Mouse (Mus musculus) midbrain, embryonic 15.5 days (tissue): Measurements from ENCODE around the gene Tshb. TPM values are rescaled to one million over a fixed set of nuclear protein-coding genes. Genes with fewer than 3 reads are reported as not detected.
A peak's percentile ranks its signal among the peaks of the same experiment; 100 is the strongest.

ENCODE experiments used
- ATAC-seq: fragments of 200-750 bp; cut with Nextera tagmentation; replicated peaks from 2 replicates; pipeline ENCODE4 v1.8.0; 2017; ENCODE audit warnings: moderate TSS enrichment
- H3K27ac ChIP-seq: fragments of 300-500 bp; sonication (generic); 2 replicates; pipeline ENCODE4 v1.5.1; 2015; ENCODE audit warnings: mild to moderate bottlenecking, inconsistent platforms
- H3K27me3 ChIP-seq: fragments of 300-500 bp; sonication (generic); replicated peaks from 2 replicates; pipeline ENCODE4 v1.6.1; 2015; ENCODE audit warnings: inconsistent platforms
- H3K36me3 ChIP-seq: fragments of 300-500 bp; sonication (generic); replicated peaks from 2 replicates; pipeline ENCODE4 v1.6.1; 2015; ENCODE audit warnings: inconsistent platforms
- H3K4me1 ChIP-seq: fragments of 300-500 bp; sonication (generic); 2 replicates; pipeline ENCODE4 v1.6.1; 2015; ENCODE audit warnings: inconsistent platforms
- H3K4me2 ChIP-seq: fragments of 300-500 bp; sonication (generic); 2 replicates; pipeline ENCODE4 v1.6.1; 2015; ENCODE audit warnings: inconsistent platforms, mild to moderate bottlenecking, moderate library complexity
- H3K4me3 ChIP-seq: fragments of 300-500 bp; sonication (generic); 2 replicates; pipeline ENCODE4 v1.5.1; 2015; ENCODE audit warnings: mild to moderate bottlenecking, inconsistent platforms
- H3K9ac ChIP-seq: fragments of 300-500 bp; sonication (generic); 2 replicates; pipeline ENCODE4 v1.6.1; 2015; ENCODE audit warnings: mild to moderate bottlenecking, inconsistent platforms
- H3K9me3 ChIP-seq: fragments of 300-500 bp; sonication (generic); 2 replicates; pipeline ENCODE4 v1.6.1; 2016; ENCODE audit warnings: inconsistent platforms
- WGBS: fragments of 180-500 bp; shearing (Covaris S2); methylation state at CpG from one replicate; pipeline ENCODE4 v1.1.7; 2015; ENCODE audit warnings: mixed read lengths; 5-methylcytosine and 5-hydroxymethylcytosine counted together
- polyA plus RNA-seq: library from polyadenylated mRNA; unstranded; fragments of >200 nt; fragmentation: Nextera tagmentation; extraction: Ambion mirVana; gene quantifications from 2 replicates; pipeline ENCODE4 v1.2.1, GENCODE M21; 2015

The Tshb gene
- polyA plus RNA-seq, 1 experiment from 2014 or later, result 0.81 TPM

- Histone ChIP-seq H3K9ac (no peak overlapping the region), H3K9me3 (no peaks in the 10 kb centered on the region), H3K36me3 (0 out of 2 replicates have a peak, but pooled peaks cover 3% of the 10 kb centered on the region), H3K4me2 (no peak overlapping the region), H3K27ac (no peak overlapping the region), H3K27me3 (no peaks in the 10 kb centered on the region), H3K4me3 (no peak overlapping the region), H3K4me1 (peaks cover 11% of the 10 kb centered on the region)
- WGBS, result 82% methylated on average over 5 of the region's 5 CpGs
- ATAC-seq, result no peak
These were observed 31.4 kb downstream of the Tshb start for GRCm38 (mm10) chr3:102751136-102751535.

GRCm38 (mm10) chr3:102748686-102749085, 33.8 kb downstream of the Tshb start:
- 0 out of 2 replicates have a peak, but pooled peaks cover 3% of the 10 kb centered on the region for H3K36me3 ChIP-seq
- no peaks in the 10 kb centered on the region for H3K27me3 ChIP-seq
- no peak overlapping the region for H3K4me2 ChIP-seq
- no peaks in the 10 kb centered on the region for H3K9me3 ChIP-seq
- H3K4me1 ChIP-seq, result peaks cover 14% of the 10 kb centered on the region
- ATAC-seq, result 0 out of 2 replicates have a peak, but pooled peaks have one; percentile 10
- no peak overlapping the region for H3K27ac ChIP-seq
- no peak overlapping the region for H3K9ac ChIP-seq
- 82% methylated on average over 5 of the region's 5 CpGs for WGBS
- no peak overlapping the region for H3K4me3 ChIP-seq

GRCm38 (mm10) chr3:102748038-102748437, 34.5 kb downstream of the Tshb start:
- Histone ChIP-seq H3K4me3 (no peak overlapping the region), H3K4me2 (no peak overlapping the region), H3K27ac (0 out of 2 replicates have a peak overlapping the region, but pooled peaks have one; percentile 30), H3K36me3 (0 out of 2 replicates have a peak, but pooled peaks cover 3% of the 10 kb centered on the region), H3K9me3 (no peaks in the 10 kb centered on the region), H3K9ac (no peak overlapping the region), H3K4me1 (peaks cover 20% of the 10 kb centered on the region), H3K27me3 (no peaks in the 10 kb centered on the region)
- ATAC-seq, result no peak
- 40% methylated on average over 3 of the region's 3 CpGs for WGBS

GRCm38 (mm10) chr3:102746174-102746573, 36.3 kb downstream of the Tshb start:
- Histone ChIP-seq H3K9me3 (no peaks in the 10 kb centered on the region), H3K4me3 (no peak overlapping the region), H3K4me2 (no peak overlapping the region), H3K27ac (no peak overlapping the region), H3K36me3 (0 out of 2 replicates have a peak, but pooled peaks cover 3% of the 10 kb centered on the region), H3K4me1 (peaks cover 25% of the 10 kb centered on the region), H3K9ac (no peak overlapping the region), H3K27me3 (no peaks in the 10 kb centered on the region)
- no peak for ATAC-seq
- 85% methylated on average over 4 of the region's 4 CpGs for WGBS

GRCm38 (mm10) chr3:102744657-102745056, 37.9 kb downstream of the Tshb start:
- Histone ChIP-seq H3K4me2 (no peak overlapping the region), H3K4me1 (peaks cover 25% of the 10 kb centered on the region), H3K9ac (no peak overlapping the region), H3K27ac (no peak overlapping the region), H3K4me3 (no peak overlapping the region), H3K27me3 (no peaks in the 10 kb centered on the region), H3K9me3 (no peaks in the 10 kb centered on the region), H3K36me3 (no peaks in the 10 kb centered on the region)
- ATAC-seq, result no peak
- WGBS, result 46% methylated on average over 5 of the region's 5 CpGs

- Histone ChIP-seq H3K9me3 (no peaks in the 10 kb centered on the region), H3K9ac (no peak overlapping the region), H3K4me3 (no peak overlapping the region), H3K4me2 (no peak overlapping the region), H3K27ac (no peak overlapping the region), H3K4me1 (peaks cover 25% of the 10 kb centered on the region), H3K36me3 (no peaks in the 10 kb centered on the region), H3K27me3 (no peaks in the 10 kb centered on the region)
- no peak for ATAC-seq
- WGBS, result 63% methylated on average over 9 of the region's 9 CpGs
These were observed 38.6 kb downstream of the Tshb start for GRCm38 (mm10) chr3:102743781-102744471.

- Histone ChIP-seq H3K36me3 (no peaks in the 10 kb centered on the region), H3K9ac (no peak overlapping the region), H3K27ac (no peak overlapping the region), H3K27me3 (no peaks in the 10 kb centered on the region), H3K4me3 (no peak overlapping the region), H3K4me2 (no peak overlapping the region), H3K4me1 (peaks cover 21% of the 10 kb centered on the region), H3K9me3 (no peaks in the 10 kb centered on the region)
- no peak for ATAC-seq
- 12% methylated on average over 4 of the region's 4 CpGs for WGBS
These were observed 39.3 kb downstream of the Tshb start for GRCm38 (mm10) chr3:102743202-102743601.

GRCm38 (mm10) chr3:102742725-102743124, 39.8 kb downstream of the Tshb start:
- Histone ChIP-seq H3K36me3 (no peaks in the 10 kb centered on the region), H3K27me3 (no peaks in the 10 kb centered on the region), H3K4me1 (peaks cover 18% of the 10 kb centered on the region), H3K27ac (peak overlapping the region; percentile 23; the same call in 1 of the 2 replicates), H3K9me3 (no peaks in the 10 kb centered on the region), H3K4me3 (no peak overlapping the region), H3K4me2 (no peak overlapping the region), H3K9ac (no peak overlapping the region)
- 26% methylated on average over 4 of the region's 4 CpGs for WGBS
- no peak for ATAC-seq

GRCm38 (mm10) chr3:102738926-102739325, 43.6 kb downstream of the Tshb start:
- Histone ChIP-seq H3K27me3 (no peaks in the 10 kb centered on the region), H3K9me3 (no peaks in the 10 kb centered on the region), H3K4me1 (peaks cover 18% of the 10 kb centered on the region), H3K36me3 (no peaks in the 10 kb centered on the region), H3K27ac (no peak overlapping the region), H3K4me3 (no peak overlapping the region), H3K4me2 (no peak overlapping the region), H3K9ac (no peak overlapping the region)
- ATAC-seq, result no peak
- 75% methylated on average over 6 of the region's 6 CpGs for WGBS

- no peak for ATAC-seq
- Histone ChIP-seq H3K27me3 (no peaks in the 10 kb centered on the region), H3K36me3 (no peaks in the 10 kb centered on the region), H3K9ac (no peak overlapping the region), H3K4me3 (no peak overlapping the region), H3K4me1 (peaks cover 14% of the 10 kb centered on the region), H3K9me3 (no peaks in the 10 kb centered on the region), H3K4me2 (no peak overlapping the region), H3K27ac (no peak overlapping the region)
- WGBS, result 78% methylated on average over 10 of the region's 10 CpGs
These were observed 44.2 kb downstream of the Tshb start for GRCm38 (mm10) chr3:102738161-102738901.

- WGBS, result 83% methylated on average over 6 of the region's 6 CpGs
- no peak for ATAC-seq
- H3K4me1 ChIP-seq, result peaks cover 7% of the 10 kb centered on the region
These were observed 45.4 kb downstream of the Tshb start for GRCm38 (mm10) chr3:102737106-102737505.

GRCm38 (mm10) chr3:102736436-102736835, 46.1 kb downstream of the Tshb start:
- 86% methylated on average over 6 of the region's 6 CpGs for WGBS
- Histone ChIP-seq H3K4me2 (no peak overlapping the region), H3K9ac (no peak overlapping the region), H3K27me3 (no peaks in the 10 kb centered on the region), H3K27ac (no peak overlapping the region), H3K36me3 (no peaks in the 10 kb centered on the region), H3K4me1 (peaks cover 7% of the 10 kb centered on the region), H3K4me3 (no peak overlapping the region), H3K9me3 (no peaks in the 10 kb centered on the region)
- ATAC-seq, result no peak

More at GRCm38 (mm10) chr3:102737106-102737505, 45.4 kb downstream of the Tshb start:
- H3K4me3 ChIP-seq, result no peak overlapping the region
- no peak overlapping the region for H3K27ac ChIP-seq
- no peak overlapping the region for H3K4me2 ChIP-seq
- no peak overlapping the region for H3K9ac ChIP-seq
- H3K36me3 ChIP-seq, result no peaks in the 10 kb centered on the region
- no peaks in the 10 kb centered on the region for H3K27me3 ChIP-seq
- H3K9me3 ChIP-seq, result no peaks in the 10 kb centered on the region
